Mouse (Mus musculus): Measurements from ENCODE around the gene Rnf208.

GRCm38 (mm10) chr2:25267241-25267640, 25.2 kb downstream of the Rnf208 start:
- TF ChIP-seq POLR2A (IDR thresholded peaks at IDR 0.05; ENCODE audit: extremely low read depth, insufficient read depth, low read length) (no peak), CTCF (IDR thresholded peaks at IDR 0.05; ENCODE audit: low read depth, low read length) (no peak)

Data from liver, adult 2 months (tissue).